Mouse (Mus musculus) right cerebral cortex, postnatal 14 days (tissue): ENCODE measurements around the gene Xirp2.
"Not testable (repeated sequence)": the region's sequence is repeated elsewhere in the genome, so short reads cannot be mapped to it uniquely, and the experiment has no call there.

ENCODE experiments used
- DNase-seq: peaks from one replicate; pipeline ENCODE4 v3.0.0; 2022

Xirp2 gene

DNA sequence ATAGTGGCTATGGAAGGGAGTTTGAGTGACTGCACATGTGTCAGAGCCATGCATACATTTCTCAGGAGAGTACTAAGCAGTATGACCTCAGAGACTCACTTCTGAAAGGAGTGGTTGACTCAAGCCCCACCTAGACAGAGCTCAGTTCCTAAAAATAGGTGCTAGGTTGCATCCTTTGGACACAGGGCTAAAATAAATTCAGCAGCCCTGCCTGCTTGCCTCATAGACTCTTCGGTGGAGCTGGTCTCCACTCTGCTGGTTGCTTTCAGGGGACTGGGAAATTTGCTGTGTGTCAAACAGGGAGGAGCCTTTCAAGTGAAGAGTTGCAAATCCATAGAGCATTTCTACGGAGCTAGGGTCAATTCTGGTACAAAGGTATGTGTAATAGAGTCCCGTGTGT is at the start of gene Xirp2:
Gene Xirp2, plus strand, starts transcription at position 223 of the 400 bp plus-strand sequence.
- no peak for DNase-seq

- not testable (repeated sequence) for DNase-seq
These were observed 32.4 kb upstream of the Xirp2 start, which contains the start of gene Gm21830 for GRCm38 (mm10) chr2:67413425-67413824. TSS of gene Gm21830 (plus strand) at chr2:67413725.

DNA sequence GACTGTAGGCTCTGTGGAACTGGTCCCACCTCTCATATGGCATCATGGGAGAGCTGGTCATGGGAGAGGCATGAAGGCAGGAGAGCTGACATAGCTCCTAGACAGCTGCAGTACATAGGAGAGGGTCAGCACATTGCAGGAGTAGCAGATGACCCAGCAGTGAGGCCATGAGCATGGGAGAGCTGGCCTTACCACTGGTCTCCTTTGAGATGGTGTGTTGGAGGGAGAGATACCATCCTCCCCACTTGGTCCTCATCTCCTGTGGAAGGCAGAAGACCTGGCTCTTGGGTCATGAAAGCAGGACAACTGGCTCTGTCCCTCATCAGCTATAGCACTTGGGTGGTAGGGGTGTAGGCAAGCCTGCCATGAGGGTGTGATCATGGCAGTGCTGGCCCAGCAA is 24.9 kb upstream of the Xirp2 start:
- no peak for DNase-seq

DNA sequence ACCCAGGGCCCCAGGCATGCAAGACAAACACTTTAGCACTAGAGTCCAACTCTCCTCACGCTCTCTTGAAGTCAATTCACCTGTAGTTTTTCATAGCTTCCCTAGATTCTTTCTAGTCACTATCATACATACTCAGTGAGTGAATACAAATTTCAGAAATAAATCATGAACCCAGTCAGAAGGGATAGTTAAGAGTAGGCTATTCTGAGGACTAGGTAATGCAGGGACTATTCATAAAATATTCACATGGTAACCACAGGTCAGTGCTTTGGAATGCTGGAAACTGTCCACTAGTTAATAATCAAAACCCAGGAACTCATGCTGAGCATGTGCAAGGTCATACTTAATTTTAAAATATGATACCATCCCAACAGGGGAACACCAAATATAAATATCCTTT is 23.0 kb upstream of the Xirp2 start:
- no peak for DNase-seq

- DNase-seq = no peak
These were observed 12.7 kb upstream of the Xirp2 start, which contains the start of gene Gm26727 for GRCm38 (mm10) chr2:67433081-67433480. TSS of gene Gm26727 (minus strand) at chr2:67433181.

DNA sequence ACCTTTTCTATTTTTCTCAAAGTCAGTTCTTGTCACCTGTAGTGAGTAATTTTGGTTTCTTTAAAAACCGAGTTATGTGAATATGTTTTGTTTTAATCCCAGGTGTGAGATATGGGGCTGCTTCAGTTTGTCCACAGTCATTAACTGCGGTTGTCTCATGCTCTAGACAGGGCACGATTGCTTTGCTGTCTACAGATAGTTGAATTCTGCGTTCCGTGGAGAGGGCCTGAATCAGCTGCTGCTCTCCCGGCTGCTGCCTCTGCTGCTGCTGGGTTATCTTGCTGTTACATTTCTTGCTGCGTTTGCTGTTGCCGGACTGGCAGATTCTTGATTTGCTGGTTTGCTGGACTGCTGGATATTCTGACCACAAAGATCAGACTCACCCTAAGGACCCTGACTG is 7.5 kb upstream of the Xirp2 start:
- no peak for DNase-seq

- DNase-seq = no peak
These were observed 970 bp downstream of the Xirp2 start for GRCm38 (mm10) chr2:67446772-67447171.

DNA sequence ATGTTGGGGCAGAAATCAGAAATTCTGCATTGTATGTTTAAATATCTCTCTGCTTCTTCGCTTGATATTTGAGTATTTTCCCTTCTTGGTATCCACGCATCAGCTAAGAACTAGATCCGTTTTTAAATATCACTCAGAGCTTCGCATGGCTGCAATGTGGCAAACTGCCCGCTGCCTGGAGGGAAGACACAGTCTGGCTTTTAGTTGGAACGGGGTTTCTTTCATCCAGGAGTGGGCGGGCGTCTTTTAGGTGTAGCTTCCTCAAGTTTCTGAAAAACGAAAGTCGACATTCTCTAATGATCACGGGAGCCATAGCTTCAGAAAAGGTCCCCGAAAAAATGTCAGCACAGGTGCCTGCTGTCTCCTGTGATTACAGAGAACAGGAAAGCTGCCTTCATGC is 1.4 kb downstream of the Xirp2 start:
- DNase-seq = peak; percentile 50

DNA sequence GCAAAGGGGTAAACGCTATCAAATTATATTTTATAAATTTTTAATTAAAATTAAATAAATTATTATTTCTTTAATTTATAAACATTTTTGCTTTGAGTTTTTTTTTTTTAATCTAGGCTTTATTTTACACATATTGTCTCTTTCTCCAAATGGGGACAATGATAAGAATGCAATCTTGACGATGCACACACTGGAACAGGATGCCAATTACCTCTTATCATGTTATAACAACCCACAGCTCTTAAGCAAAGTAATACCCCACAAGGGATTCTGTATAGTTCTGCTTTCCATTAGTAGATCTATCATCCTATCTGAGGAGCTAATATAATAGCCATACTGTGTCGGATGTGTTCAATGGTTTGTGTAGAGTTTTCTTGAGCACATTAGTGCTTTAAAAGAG is 15.1 kb downstream of the Xirp2 start:
- no peak for DNase-seq

- no peak for DNase-seq
These were observed 21.2 kb downstream of the Xirp2 start for GRCm38 (mm10) chr2:67467036-67467435.

DNA sequence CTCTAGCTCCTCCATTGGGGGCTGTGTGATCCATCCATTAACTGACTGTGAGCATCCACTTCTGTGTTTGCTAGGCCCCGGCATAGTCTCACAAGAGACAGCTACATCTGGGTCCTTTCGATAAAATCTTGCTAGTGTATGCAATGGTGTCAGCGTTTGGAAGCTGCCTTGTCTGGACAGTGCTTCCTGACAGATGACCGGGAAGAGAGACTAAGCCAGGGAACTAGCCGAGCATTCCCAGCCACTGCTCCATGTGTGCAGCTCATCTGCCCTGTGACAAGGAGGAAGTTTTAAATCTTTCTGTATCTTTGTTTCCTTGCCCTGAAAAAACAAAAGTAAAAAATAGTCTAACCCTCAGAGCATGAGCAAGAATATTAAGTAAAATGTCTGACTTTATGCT is 24.2 kb downstream of the Xirp2 start:
- not testable (repeated sequence) for DNase-seq

GRCm38 (mm10) chr2:67477753-67478152 is 32.0 kb downstream of the Xirp2 start:
- peak; percentile 69 for DNase-seq

DNA sequence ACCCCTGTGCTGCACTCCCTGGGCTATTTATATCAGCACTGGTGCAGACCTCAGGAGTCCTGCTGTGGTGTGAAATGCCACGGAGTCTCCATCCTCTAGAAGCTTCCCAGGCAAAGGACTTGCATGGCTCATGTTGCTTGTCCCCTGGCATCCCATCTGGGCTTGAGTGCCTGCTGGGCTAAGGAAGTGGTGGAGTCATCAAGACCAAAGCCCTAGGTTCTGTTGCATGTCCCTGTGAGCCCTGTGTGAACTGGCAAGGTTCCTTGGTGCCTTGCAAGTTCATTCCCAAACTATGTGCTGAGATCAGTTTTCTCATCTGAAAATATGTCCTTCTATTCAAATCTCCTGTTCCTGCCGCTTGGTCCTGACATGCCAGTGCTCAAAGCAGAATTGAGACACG is 35.2 kb downstream of the Xirp2 start:
- no peak for DNase-seq

- no peak for DNase-seq
These were observed 40.9 kb downstream of the Xirp2 start for GRCm38 (mm10) chr2:67486721-67487120.

DNA sequence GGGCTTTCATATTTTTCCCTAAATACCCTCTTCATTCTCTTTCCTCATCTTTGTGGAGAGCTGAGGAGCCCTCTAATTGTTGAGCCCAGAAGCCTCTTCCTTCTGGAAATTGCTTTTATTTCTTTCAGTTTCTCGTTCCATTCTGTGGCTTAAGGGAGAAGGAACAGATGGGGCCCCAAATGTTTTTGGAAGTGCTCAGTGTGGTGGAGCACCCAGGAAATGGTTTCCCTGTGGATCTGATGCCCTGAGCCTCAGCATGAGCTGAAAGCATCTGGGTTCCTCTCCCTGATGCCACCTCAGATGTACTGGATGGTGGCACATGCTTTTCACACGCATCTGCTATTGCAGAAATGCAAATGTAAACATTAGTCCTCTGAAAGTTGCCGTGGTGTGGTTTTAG is 41.4 kb downstream of the Xirp2 start:
- peak; percentile 7 for DNase-seq

- DNase-seq = no peak
These were observed 42.8 kb downstream of the Xirp2 start for GRCm38 (mm10) chr2:67488465-67489127.

DNA sequence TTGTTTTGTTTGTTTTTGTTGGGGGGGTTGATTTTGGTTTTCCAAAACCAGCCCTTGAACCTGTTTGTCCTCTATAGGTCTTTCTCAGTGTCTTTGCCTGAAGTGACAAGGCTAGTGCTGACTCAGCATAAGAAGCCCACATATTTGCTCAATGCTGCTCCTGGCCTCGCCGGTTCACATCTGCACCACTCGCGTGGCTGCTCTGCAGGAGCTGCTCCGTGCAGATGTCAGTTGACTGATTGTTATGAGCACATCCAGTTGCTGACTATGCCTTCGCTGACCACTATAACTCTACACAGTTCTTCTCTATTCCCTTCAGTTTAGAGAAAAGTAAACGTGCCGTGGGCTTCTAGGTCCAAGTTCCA is 43.3 kb downstream of the Xirp2 start:
- no peak for DNase-seq

- no peak for DNase-seq
These were observed 59.7 kb downstream of the Xirp2 start for GRCm38 (mm10) chr2:67505457-67505856.

DNA sequence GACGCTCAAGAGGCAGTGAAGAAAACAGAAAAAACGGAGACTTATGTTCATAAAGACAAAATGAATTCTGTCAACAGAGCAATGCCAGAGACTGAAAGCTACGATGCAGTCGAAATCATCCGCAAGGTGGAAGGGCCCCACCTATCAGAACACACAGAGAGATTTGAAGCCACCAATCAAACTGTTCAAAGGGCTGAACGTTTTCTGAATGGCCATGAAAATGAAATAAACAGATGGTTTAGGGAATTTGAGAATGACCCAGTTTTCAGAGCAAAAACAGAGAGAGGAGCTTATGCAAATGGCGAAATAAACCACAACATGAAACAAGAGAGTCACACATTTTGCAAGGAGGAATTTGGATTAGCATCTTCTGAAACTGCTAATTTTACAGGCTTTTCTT is 70.6 kb downstream of the Xirp2 start:
- no peak for DNase-seq

DNA sequence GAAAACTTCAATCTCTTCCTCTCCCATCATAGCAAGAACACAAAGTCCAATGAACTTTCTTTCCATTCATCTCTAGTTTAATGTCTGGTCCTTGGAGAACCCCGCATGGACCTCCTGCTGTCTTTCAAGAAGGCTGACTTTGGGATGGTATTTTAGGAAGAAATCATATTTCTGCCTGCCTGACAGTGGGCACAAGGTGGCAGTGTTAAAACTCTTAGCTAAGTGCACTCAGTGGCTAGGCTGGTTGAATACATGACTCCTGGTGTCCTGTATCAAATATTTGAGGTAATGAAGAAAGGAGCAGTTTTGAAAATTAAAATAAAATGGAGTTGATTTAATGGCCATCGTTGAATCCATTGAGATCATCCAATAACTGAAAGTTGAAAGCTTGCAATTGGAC is 89.5 kb downstream of the Xirp2 start:
- no peak for DNase-seq

DNA sequence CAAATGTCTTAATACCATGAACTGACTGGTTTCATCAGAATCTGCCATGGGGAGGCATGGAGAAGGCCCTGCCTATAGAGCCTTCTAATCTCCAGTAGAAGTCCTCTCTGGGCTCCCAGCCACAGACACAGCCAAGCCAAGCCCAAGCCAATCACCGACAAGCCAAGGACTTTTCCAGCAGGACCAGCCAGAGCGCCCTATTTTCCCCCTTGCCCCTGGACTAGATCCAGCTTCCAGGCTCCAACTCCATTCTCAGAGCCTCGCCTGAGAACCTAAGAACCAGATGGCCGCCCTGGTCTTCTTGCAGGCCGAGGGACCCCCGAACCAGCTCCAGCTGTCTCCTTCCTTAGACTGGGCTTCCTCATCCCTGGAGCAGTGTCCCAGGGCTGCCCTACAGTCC is 93.6 kb downstream of the Xirp2 start:
- no peak for DNase-seq

DNA sequence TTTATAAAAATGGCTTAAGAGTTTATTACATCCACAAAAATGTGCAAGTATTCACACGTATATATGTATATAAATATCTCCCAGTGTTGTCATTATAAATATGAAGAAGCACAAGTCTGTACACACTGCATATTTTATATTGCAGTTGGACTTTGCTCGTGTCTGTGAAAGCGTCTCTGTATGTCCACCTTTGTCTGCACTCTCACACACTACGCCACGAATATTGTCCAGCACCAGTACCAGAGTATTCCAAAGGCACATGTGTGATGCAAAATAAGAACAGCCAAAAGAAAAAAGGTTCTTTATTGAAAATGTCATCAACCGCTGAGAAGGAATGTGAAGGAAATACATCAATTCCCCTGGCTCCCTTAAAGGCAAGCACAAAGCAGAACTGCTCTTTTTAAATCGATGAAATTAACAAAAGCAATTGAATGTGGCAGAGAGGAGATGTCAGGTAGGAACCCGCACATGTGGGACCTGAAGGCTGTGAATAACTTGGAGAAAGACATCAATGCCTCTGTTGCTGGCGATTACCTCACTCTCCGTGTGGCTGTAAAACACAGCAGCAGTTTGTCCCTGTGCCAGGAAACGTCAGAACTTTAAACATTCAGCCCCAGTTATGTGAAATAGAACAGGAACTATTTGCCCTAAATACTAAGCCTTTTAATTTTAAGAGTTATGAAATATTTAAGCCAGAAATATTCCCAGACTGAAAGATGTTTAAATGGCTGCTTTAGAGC is 96.3 kb downstream of the Xirp2 start:
- no peak for DNase-seq

- no peak for DNase-seq
These were observed 98.6 kb downstream of the Xirp2 start for GRCm38 (mm10) chr2:67544426-67544825.

GRCm38 (mm10) chr2:67564851-67565479 is 119.2 kb downstream of the Xirp2 start:
- DNase-seq = peak; percentile 67
